Mouse (Mus musculus) heart, postnatal 0 days (tissue): ENCODE results near the gene Coasy. TPM values are rescaled to one million over a fixed set of nuclear protein-coding genes. Genes with fewer than 3 reads are reported as not detected.

Experiments used
- ATAC-seq: fragments of 200-750 bp; cut with Nextera tagmentation; 2 replicates; pipeline ENCODE4 v1.8.0; 2017; ENCODE audit warnings: low read depth, moderate number of reproducible peaks, moderate library complexity; ENCODE audit not compliant: insufficient read depth
- DNase-seq: peaks from one replicate; pipeline ENCODE4 v3.0.0-alpha.2; 2016; ENCODE audit warnings: low spot score
- H3K27ac ChIP-seq: fragments of 300-500 bp; sonication (generic); 2 replicates; pipeline ENCODE4 v1.5.1; 2014; ENCODE audit warnings: low read depth, mild to moderate bottlenecking
- H3K27me3 ChIP-seq: fragments of 300-500 bp; sonication (generic); 2 replicates; pipeline ENCODE4 v1.6.1; 2014; ENCODE audit warnings: low read length, mixed read lengths; ENCODE audit not compliant: control insufficient read depth, insufficient read depth
- H3K36me3 ChIP-seq: fragments of 300-500 bp; sonication (generic); replicated peaks from 2 replicates; pipeline ENCODE4 v1.6.1; 2014; ENCODE audit warnings: low read length, mixed read lengths; ENCODE audit not compliant: control insufficient read depth, insufficient read depth
- H3K4me1 ChIP-seq: fragments of 300-500 bp; sonication (generic); 2 replicates; pipeline ENCODE4 v1.6.1; 2014; ENCODE audit warnings: antibody characterized with exemption; ENCODE audit not compliant: control insufficient read depth, insufficient read depth
- H3K4me2 ChIP-seq: fragments of 300-500 bp; sonication (generic); 2 replicates; pipeline ENCODE4 v1.6.1; 2014; ENCODE audit warnings: low read depth, mild to moderate bottlenecking, low read length, moderate library complexity
- H3K4me3 ChIP-seq: fragments of 300-500 bp; sonication (generic); 2 replicates; pipeline ENCODE4 v1.5.1; 2014; ENCODE audit warnings: low read depth, low read length
- H3K9ac ChIP-seq: fragments of 300-500 bp; sonication (generic); replicated peaks from 2 replicates; pipeline ENCODE4 v1.6.1; 2014; ENCODE audit warnings: low read depth, low read length, mixed read lengths
- H3K9me3 ChIP-seq: fragments of 300-500 bp; sonication (generic); replicated peaks from 2 replicates; pipeline ENCODE4 v1.6.1; 2016; ENCODE audit warnings: low read length; ENCODE audit not compliant: control insufficient read depth
- CTCF ChIP-seq: IDR thresholded peaks from 2 replicates; pipeline ENCODE4 v1.5.1; 2016; ENCODE audit warnings: antibody characterized with exemption, control low read depth, low read depth
- EP300 ChIP-seq: IDR thresholded peaks from 2 replicates; pipeline ENCODE4 v1.6.1; 2016; ENCODE audit warnings: antibody characterized with exemption, low read depth
- WGBS: fragments of 180-500 bp; shearing (Covaris S2); extraction: QIAGEN DNeasy Blood & Tissue Kit; methylation state at CpG from one replicate; pipeline ENCODE4 v1.1.7; 2014; 5-methylcytosine and 5-hydroxymethylcytosine counted together
- polyA plus RNA-seq: library from polyadenylated mRNA; unstranded; fragments of >200 nt; fragmentation: Nextera tagmentation; extraction: Ambion mirVana; gene quantifications from 2 replicates; pipeline ENCODE4 v1.2.1, GENCODE M21; 2015
- total RNA-seq: library from RNA; depleted of rRNA; stranded (reverse); fragments of >200 nt; gene quantifications from 2 replicates; pipeline ENCODE4 v1.2.3, GENCODE M21; 2014; ENCODE audit warnings: low replicate concordance

Coasy gene
- total and polyA plus RNA-seq, 2 experiments from 2014 or later = 26.9 to 64.1 TPM

- Histone ChIP-seq H3K9ac (no peak overlapping the region), H3K4me1 (no peaks in the 10 kb centered on the region), H3K4me2 (no peak overlapping the region), H3K9me3 (no peaks in the 10 kb centered on the region), H3K36me3 (peaks cover 99% of the 10 kb centered on the region), H3K4me3 (no peak overlapping the region), H3K27ac (no peak overlapping the region), H3K27me3 (no peaks in the 10 kb centered on the region)
- ATAC-seq (no peak), DNase-seq (no peak)
- no peak for TF ChIP-seq CTCF
- no peak for TF ChIP-seq EP300
- WGBS = 83% methylated on average over 4 of the region's 4 CpGs
These were observed 36.5 kb upstream of the Coasy start for GRCm38 (mm10) chr11:101045826-101046225.

GRCm38 (mm10) chr11:101046440-101046839 lies 35.9 kb upstream of the Coasy start:
- no peak overlapping the region for H3K27ac ChIP-seq
- H3K4me1 ChIP-seq = no peaks in the 10 kb centered on the region
- WGBS = 34% methylated on average over 9 of the region's 9 CpGs
- H3K4me3 ChIP-seq = no peak overlapping the region
- ATAC-seq (no peak), DNase-seq (no peak)
- TF ChIP-seq EP300 = no peak
- no peak for TF ChIP-seq CTCF
- H3K27me3 ChIP-seq = no peaks in the 10 kb centered on the region
- H3K9ac ChIP-seq = no peak overlapping the region
- H3K4me2 ChIP-seq = no peak overlapping the region
- peaks cover 95% of the 10 kb centered on the region for H3K36me3 ChIP-seq
- no peaks in the 10 kb centered on the region for H3K9me3 ChIP-seq

DNA sequence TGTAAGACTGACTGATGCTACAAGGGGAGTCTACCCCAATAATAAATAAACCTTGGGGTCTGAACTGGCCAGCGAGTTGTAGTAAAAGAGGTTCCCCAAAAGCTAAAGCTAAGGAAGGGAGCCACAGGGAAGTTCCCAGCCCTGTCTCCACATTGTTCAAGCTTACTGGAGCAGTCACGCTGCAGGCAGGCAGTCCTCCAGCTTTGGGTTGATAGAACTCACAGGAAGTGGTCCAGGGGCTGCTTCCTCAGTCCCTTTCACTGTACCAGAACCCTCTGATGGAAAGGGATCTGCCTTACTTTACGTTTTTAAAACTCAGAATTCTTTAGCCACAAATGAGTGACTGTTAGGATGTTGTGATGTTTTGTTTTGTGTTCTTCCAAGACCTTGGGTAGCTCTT lies 34.9 kb upstream of the Coasy start:
- Histone ChIP-seq H3K36me3 (peaks cover 87% of the 10 kb centered on the region), H3K4me3 (no peak overlapping the region), H3K9ac (no peak overlapping the region), H3K4me2 (no peak overlapping the region), H3K9me3 (no peaks in the 10 kb centered on the region), H3K27me3 (no peaks in the 10 kb centered on the region), H3K4me1 (no peaks in the 10 kb centered on the region), H3K27ac (no peak overlapping the region)
- TF ChIP-seq EP300 = no peak
- TF ChIP-seq CTCF = no peak
- no peak for ATAC-seq
- no peak for DNase-seq
- WGBS = 76% methylated on average over 3 of the region's 3 CpGs

GRCm38 (mm10) chr11:101050359-101050758 lies 32.0 kb upstream of the Coasy start:
- Histone ChIP-seq H3K9ac (no peak overlapping the region), H3K4me2 (no peak overlapping the region), H3K4me1 (no peaks in the 10 kb centered on the region), H3K27me3 (no peaks in the 10 kb centered on the region), H3K27ac (no peak overlapping the region), H3K9me3 (no peaks in the 10 kb centered on the region), H3K4me3 (no peak overlapping the region), H3K36me3 (peaks cover 76% of the 10 kb centered on the region)
- no peak for DNase-seq
- TF ChIP-seq EP300 = no peak
- no peak for TF ChIP-seq CTCF
- no peak for ATAC-seq
- 79% methylated on average over 9 of the region's 9 CpGs for WGBS

DNA sequence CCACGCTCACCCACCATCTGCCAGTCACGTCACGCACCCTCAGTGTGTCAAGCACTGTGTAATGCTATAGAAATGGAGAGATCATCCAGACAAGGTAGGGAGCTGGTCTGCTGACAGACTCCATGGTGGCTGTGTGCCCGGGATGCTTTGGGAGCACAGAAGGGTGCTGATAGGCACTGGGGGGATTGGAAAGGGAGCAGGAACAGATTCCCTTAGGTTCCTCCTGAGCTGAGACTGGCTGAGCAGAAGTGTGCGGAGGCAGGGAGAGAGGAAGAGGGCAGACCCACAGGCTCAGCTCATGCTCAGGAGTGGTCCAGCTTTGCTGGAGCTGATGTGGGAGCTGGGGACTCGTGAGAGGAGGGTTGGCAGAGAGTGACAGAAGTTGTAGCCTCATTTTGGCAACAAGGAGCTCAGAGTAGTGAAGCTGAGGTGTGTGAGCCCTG lies 31.3 kb upstream of the Coasy start:
- Histone ChIP-seq H3K9ac (no peak overlapping the region), H3K27ac (0 out of 2 replicates have a peak overlapping the region, but pooled peaks have one; percentile 0), H3K27me3 (no peaks in the 10 kb centered on the region), H3K4me3 (no peak overlapping the region), H3K4me1 (peaks cover 2% of the 10 kb centered on the region; the same call in 1 of the 2 replicates), H3K36me3 (peaks cover 74% of the 10 kb centered on the region), H3K4me2 (no peak overlapping the region), H3K9me3 (no peaks in the 10 kb centered on the region)
- DNase-seq (no peak), ATAC-seq (peak; percentile 42; the same call in 1 of the 2 replicates)
- no peak for TF ChIP-seq CTCF
- TF ChIP-seq EP300 = no peak
- WGBS = 60% methylated on average over 6 of the region's 6 CpGs

GRCm38 (mm10) chr11:101051617-101052016 lies 30.7 kb upstream of the Coasy start:
- WGBS = 69% methylated on average over 8 of the region's 8 CpGs
- TF ChIP-seq CTCF (no peak), EP300 (no peak)
- H3K27ac ChIP-seq = no peak overlapping the region
- H3K9ac ChIP-seq = no peak overlapping the region
- H3K9me3 ChIP-seq = no peaks in the 10 kb centered on the region
- DNase-seq (no peak), ATAC-seq (no peak)
- H3K27me3 ChIP-seq = no peaks in the 10 kb centered on the region
- peaks cover 7% of the 10 kb centered on the region; the same call in 1 of the 2 replicates for H3K4me1 ChIP-seq
- no peak overlapping the region for H3K4me2 ChIP-seq
- no peak overlapping the region for H3K4me3 ChIP-seq
- peaks cover 69% of the 10 kb centered on the region for H3K36me3 ChIP-seq
